Mouse (Mus musculus) heart, postnatal 0 days (tissue): ENCODE results near the gene Il12b.

Source experiments
- CTCF ChIP-seq: IDR thresholded peaks from 2 replicates; pipeline ENCODE4 v1.5.1; 2016; ENCODE audit warnings: antibody characterized with exemption, control low read depth, low read depth
- EP300 ChIP-seq: IDR thresholded peaks from 2 replicates; pipeline ENCODE4 v1.6.1; 2016; ENCODE audit warnings: antibody characterized with exemption, low read depth

DNA sequence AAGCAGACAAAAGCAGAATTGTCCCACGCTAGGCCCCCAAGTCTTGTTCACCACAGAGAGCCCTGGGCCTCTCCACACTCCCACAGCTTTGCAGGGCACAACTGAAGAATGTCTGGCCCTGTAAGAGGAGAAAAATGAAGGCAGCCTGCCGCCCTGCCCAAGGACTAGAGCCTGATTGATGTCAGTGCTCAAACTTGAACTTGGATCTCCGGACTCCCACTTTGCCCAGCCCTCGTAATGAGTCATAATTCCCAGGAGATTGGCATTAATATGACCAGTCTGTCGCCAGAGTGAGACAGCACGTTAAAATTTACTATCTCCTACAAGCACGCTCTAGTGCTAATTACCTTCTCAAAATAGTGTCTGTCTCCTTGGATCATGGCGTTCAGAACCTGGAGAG, 25.1 kb downstream of the Il12b start:
- TF ChIP-seq CTCF (no peak), EP300 (no peak)
